Mouse (Mus musculus): ENCODE results near the gene Baiap2. TPM values are rescaled to one million over a fixed set of nuclear protein-coding genes. Genes with fewer than 3 reads are reported as not detected.

The Baiap2 gene
- polyA plus RNA-seq, 1 experiment from 2014 or later: 11.1 TPM

GRCm38 (mm10) chr11:120032052-120032451 lies 89.5 kb downstream of the Baiap2 start:
- Histone ChIP-seq H3K36me3 (replicated peaks) (no peaks in the 10 kb centered on the region), H3K4me3 (no peak overlapping the region), H3K4me1 (peaks cover 60% of the 10 kb centered on the region), H3K9me3 (no peaks in the 10 kb centered on the region), H3K27ac (no peak overlapping the region), H3K27me3 (ENCODE audit: poor library complexity, severe bottlenecking) (no peaks in the 10 kb centered on the region)
- 77% methylated on average over 8 of the region's 8 CpGs for WGBS
- DNase-seq (ENCODE audit: extremely low spot score, low spot score): no peak

- 65% methylated on average over 3 of the region's 3 CpGs for WGBS
- H3K27me3 ChIP-seq (ENCODE audit: poor library complexity, severe bottlenecking): no peaks in the 10 kb centered on the region
- peaks cover 60% of the 10 kb centered on the region for H3K4me1 ChIP-seq
- H3K9me3 ChIP-seq: no peaks in the 10 kb centered on the region
- H3K27ac ChIP-seq: peak overlapping the region; percentile 56; the same call in 1 of the 2 replicates
- no peak for DNase-seq (ENCODE audit: extremely low spot score, low spot score)
- no peak overlapping the region for H3K4me3 ChIP-seq
- H3K36me3 ChIP-seq (replicated peaks): no peaks in the 10 kb centered on the region
Observed at GRCm38 (mm10) chr11:120033473-120033872, 90.9 kb downstream of the Baiap2 start.

- peaks cover 58% of the 10 kb centered on the region for H3K4me1 ChIP-seq
Observed at GRCm38 (mm10) chr11:120034306-120034705, 91.7 kb downstream of the Baiap2 start.

GRCm38 (mm10) chr11:120034762-120035161 lies 92.2 kb downstream of the Baiap2 start:
- no peak for DNase-seq (ENCODE audit: extremely low spot score, low spot score)
- 75% methylated on average over 5 of the region's 5 CpGs for WGBS

More at GRCm38 (mm10) chr11:120034306-120034705, 91.7 kb downstream of the Baiap2 start:
- WGBS: 34% methylated on average over 3 of the region's 3 CpGs
- no peaks in the 10 kb centered on the region for H3K27me3 ChIP-seq (ENCODE audit: poor library complexity, severe bottlenecking)
- H3K9me3 ChIP-seq: no peaks in the 10 kb centered on the region
- no peak overlapping the region for H3K4me3 ChIP-seq
- no peak for DNase-seq (ENCODE audit: extremely low spot score, low spot score)
- H3K36me3 ChIP-seq (replicated peaks): no peaks in the 10 kb centered on the region
- H3K27ac ChIP-seq: peak overlapping the region; percentile 56

GRCm38 (mm10) chr11:120039581-120039980 lies 97.0 kb downstream of the Baiap2 start:
- DNase-seq (ENCODE audit: extremely low spot score, low spot score): no peak
- H3K27me3 ChIP-seq (ENCODE audit: poor library complexity, severe bottlenecking): peaks cover 1% of the 10 kb centered on the region; the same call in 1 of the 2 replicates
- H3K9me3 ChIP-seq: no peaks in the 10 kb centered on the region
- peak overlapping the region; percentile 17; the same call in 1 of the 2 replicates for H3K27ac ChIP-seq
- no peaks in the 10 kb centered on the region for H3K36me3 ChIP-seq (replicated peaks)
- peaks cover 46% of the 10 kb centered on the region for H3K4me1 ChIP-seq
- 41% methylated on average over 4 of the region's 4 CpGs for WGBS
- no peak overlapping the region for H3K4me3 ChIP-seq

More at GRCm38 (mm10) chr11:120034762-120035161, 92.2 kb downstream of the Baiap2 start:
- Histone ChIP-seq H3K9me3 (no peaks in the 10 kb centered on the region), H3K36me3 (replicated peaks) (no peaks in the 10 kb centered on the region), H3K4me3 (no peak overlapping the region), H3K4me1 (peaks cover 58% of the 10 kb centered on the region), H3K27ac (no peak overlapping the region), H3K27me3 (ENCODE audit: poor library complexity, severe bottlenecking) (no peaks in the 10 kb centered on the region)

GRCm38 (mm10) chr11:120040440-120040839 lies 97.9 kb downstream of the Baiap2 start:
- H3K4me1 ChIP-seq: peaks cover 45% of the 10 kb centered on the region

GRCm38 (mm10) chr11:120041191-120042123 lies 98.9 kb downstream of the Baiap2 start:
- Histone ChIP-seq H3K27ac (peak overlapping the region; percentile 63), H3K27me3 (ENCODE audit: poor library complexity, severe bottlenecking) (peaks cover 20% of the 10 kb centered on the region), H3K4me3 (no peak overlapping the region), H3K9me3 (no peaks in the 10 kb centered on the region), H3K4me1 (peaks cover 55% of the 10 kb centered on the region), H3K36me3 (replicated peaks) (no peaks in the 10 kb centered on the region)
- whole genome bisulfite sequencing: 76% methylated on average over 13 of the region's 13 CpGs
- DNase-seq (ENCODE audit: extremely low spot score, low spot score): no peak

More at GRCm38 (mm10) chr11:120040440-120040839, 97.9 kb downstream of the Baiap2 start:
- WGBS: 87% methylated on average over 8 of the region's 8 CpGs
- H3K9me3 ChIP-seq: no peaks in the 10 kb centered on the region
- DNase-seq (ENCODE audit: extremely low spot score, low spot score): no peak
- no peak overlapping the region for H3K27ac ChIP-seq
- no peak overlapping the region for H3K4me3 ChIP-seq
- peaks cover 10% of the 10 kb centered on the region for H3K27me3 ChIP-seq (ENCODE audit: poor library complexity, severe bottlenecking)
- no peaks in the 10 kb centered on the region for H3K36me3 ChIP-seq (replicated peaks)

- no peak overlapping the region for H3K4me3 ChIP-seq
- H3K4me1 ChIP-seq: peaks cover 63% of the 10 kb centered on the region
- no peaks in the 10 kb centered on the region for H3K36me3 ChIP-seq (replicated peaks)
- no peaks in the 10 kb centered on the region for H3K9me3 ChIP-seq
- WGBS: 85% methylated on average over 7 of the region's 7 CpGs
- no peak for DNase-seq (ENCODE audit: extremely low spot score, low spot score)
- H3K27me3 ChIP-seq (ENCODE audit: poor library complexity, severe bottlenecking): peaks cover 28% of the 10 kb centered on the region
- H3K27ac ChIP-seq: peak overlapping the region; percentile 63
Observed at GRCm38 (mm10) chr11:120042141-120042838, 99.7 kb downstream of the Baiap2 start.

GRCm38 (mm10) chr11:120045341-120045740 lies 102.8 kb downstream of the Baiap2 start:
- WGBS: 67% methylated on average over 4 of the region's 4 CpGs
- Histone ChIP-seq H3K36me3 (replicated peaks) (no peaks in the 10 kb centered on the region), H3K4me1 (peaks cover 66% of the 10 kb centered on the region), H3K4me3 (no peak overlapping the region; the same call in 1 of the 2 replicates), H3K27ac (no peak overlapping the region), H3K9me3 (no peaks in the 10 kb centered on the region), H3K27me3 (ENCODE audit: poor library complexity, severe bottlenecking) (peaks cover 57% of the 10 kb centered on the region)
- DNase-seq (ENCODE audit: extremely low spot score, low spot score): no peak

- peaks cover 70% of the 10 kb centered on the region for H3K4me1 ChIP-seq
- peak overlapping the region; percentile 79 for H3K4me3 ChIP-seq
- H3K27me3 ChIP-seq (ENCODE audit: poor library complexity, severe bottlenecking): peaks cover 64% of the 10 kb centered on the region
- H3K9me3 ChIP-seq: no peaks in the 10 kb centered on the region
- H3K27ac ChIP-seq: peak overlapping the region; percentile 88
- H3K36me3 ChIP-seq (replicated peaks): no peaks in the 10 kb centered on the region
- 48% methylated on average over 11 of the region's 11 CpGs for WGBS
- DNase-seq (ENCODE audit: extremely low spot score, low spot score): no peak
Observed at GRCm38 (mm10) chr11:120045839-120046552, 103.4 kb downstream of the Baiap2 start.

GRCm38 (mm10) chr11:120046553-120047191 lies 104.1 kb downstream of the Baiap2 start, which contains the start of gene Aatk:
Gene Aatk (minus strand): TSS chr11:120047167.
- Histone ChIP-seq H3K27ac (peak within 1 kb of the TSS; percentile 88), H3K27me3 (ENCODE audit: poor library complexity, severe bottlenecking) (peaks cover 71% of the 10 kb centered on the region), H3K4me1 (peaks cover 70% of the 10 kb centered on the region), H3K36me3 (replicated peaks) (no peaks in the 10 kb centered on the region), H3K9me3 (no peaks in the 10 kb centered on the region), H3K4me3 (peak within 1 kb of the TSS; percentile 79)
- 1% methylated on average over 58 of the region's 63 CpGs for WGBS
- DNase-seq (ENCODE audit: extremely low spot score, low spot score): peak; percentile 42
